Mouse (Mus musculus) Patski (cell line): ENCODE results near the gene Itch. TPM values are rescaled to one million over a fixed set of nuclear protein-coding genes. Genes with fewer than 3 reads are reported as not detected.
A peak's percentile ranks its signal among the peaks of the same experiment; 100 is the strongest.

Source experiments
- ATAC-seq: fragments of 100-300 bp; one replicate; pipeline ENCODE4 v1.8.0; 2021
- CTCF ChIA-PET: fragments of 350-600 bp; sonication (Branson Sonifier 250); formaldehyde crosslinking; loops from one replicate; lab custom pipeline; 2022; ENCODE audit warnings: inconsistent platforms; lab: Charles Lee
- POLR2A ChIA-PET: fragments of 350-600 bp; sonication (Branson Sonifier 250); formaldehyde crosslinking; loops from one replicate; lab custom pipeline; 2022; ENCODE audit warnings: antibody characterized with exemption, inconsistent platforms; lab: Charles Lee
- DNase-seq: peaks from one replicate; pipeline ENCODE4 v3.0.0-alpha.2; 2011; ENCODE audit warnings: low read depth, low spot score
- H3K27me3 ChIP-seq: fragments of 371-371 bp; one replicate; pipeline ENCODE4 v1.5.1; 2021
- CTCF ChIP-seq: fragments of 100-300 bp; IDR thresholded peaks from one replicate; pipeline ENCODE4 v1.5.1; 2021
- in situ Hi-C: fragments of 300-500 bp; cut with MboI; formaldehyde crosslinking; loops from 3 replicates; pipeline ENCODE4 v1.11.1; 2018; ENCODE audit warnings: low pct_unique_long_range_greater_than_20kb, mixed read lengths
- polyA plus RNA-seq: library from polyadenylated mRNA; unstranded; gene quantifications from one replicate; pipeline ENCODE4 v1.2.3, GENCODE M21; 2021

Gene Itch
- polyA plus RNA-seq, 1 experiment from 2014 or later: 51.0 TPM

GRCm38 (mm10) chr2:155246231-155246630, 112.9 kb downstream of the Itch start:
- H3K27me3 ChIP-seq: no peaks in the 10 kb centered on the region
- CTCF ChIA-PET: no interaction called here
- in situ Hi-C loops: no loop called here
- no peak for TF ChIP-seq CTCF
- DNase-seq (no peak), ATAC-seq (no peak)
- POLR2A ChIA-PET: no interaction called here

DNA sequence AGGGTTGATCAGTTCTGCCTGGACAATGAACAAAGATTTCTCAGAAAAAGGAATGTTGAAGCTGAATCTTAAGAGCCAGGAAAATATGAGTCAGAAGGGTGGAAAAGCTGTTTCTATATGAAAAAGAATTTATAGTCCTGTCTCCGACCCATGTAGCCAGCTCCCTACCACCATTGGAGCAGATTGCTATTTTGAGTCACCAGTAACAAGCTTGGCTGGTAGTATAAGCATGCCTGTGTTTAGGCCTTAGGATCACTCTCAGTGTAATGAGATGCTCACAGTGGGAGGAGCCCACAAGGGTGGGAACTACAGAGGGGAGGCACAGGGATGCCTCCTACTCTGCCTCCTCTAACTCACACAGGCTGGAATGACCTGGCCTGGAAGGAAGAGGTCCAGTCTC, 114.9 kb downstream of the Itch start:
- no peaks in the 10 kb centered on the region for H3K27me3 ChIP-seq
- POLR2A ChIA-PET: no interaction called here
- no peak for ATAC-seq
- CTCF ChIA-PET: interaction anchor here (1.4 to 1.8 kb wide), 2 partner anchors 13 to 25 kb away, joined by 3 to 4 read pairs; no protein-coding TSS in a partner anchor
- DNase-seq: no peak
- in situ Hi-C loops: no loop called here
- no peak for TF ChIP-seq CTCF

- ATAC-seq (no peak), DNase-seq (no peak)
- no peaks in the 10 kb centered on the region for H3K27me3 ChIP-seq
- in situ Hi-C loops: no loop called here
- CTCF ChIA-PET: interaction anchor here (1.0 to 1.8 kb wide), 3 partner anchors 11 to 26 kb away, joined by 3 to 4 read pairs (median 3); no protein-coding TSS in a partner anchor
- POLR2A ChIA-PET: no interaction called here
- TF ChIP-seq CTCF: peak; percentile 49
Observed at GRCm38 (mm10) chr2:155248718-155249117, 115.4 kb downstream of the Itch start.

DNA sequence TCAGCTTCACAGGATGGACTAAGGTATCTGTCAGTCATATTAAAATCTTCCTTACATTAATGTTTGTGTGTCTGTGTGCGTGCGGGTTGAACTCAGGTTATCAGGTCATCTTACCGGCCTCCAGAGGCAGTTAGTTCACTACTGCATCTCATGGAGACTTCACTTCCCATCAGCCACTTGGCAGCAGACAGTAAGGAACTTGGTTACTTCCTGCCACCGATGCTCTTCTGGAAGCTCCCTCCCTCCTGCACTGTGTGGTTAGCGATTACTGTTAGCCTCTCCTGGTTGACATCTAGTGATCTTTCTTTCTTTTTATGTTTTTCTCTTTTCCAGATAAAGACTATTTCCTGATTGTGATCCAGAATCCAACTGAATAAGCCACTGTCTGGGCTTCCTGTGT, 116.3 kb downstream of the Itch start:
- POLR2A ChIA-PET: interaction anchor here (0.6 kb wide), 1 partner anchor 51 kb away, joined by 5 read pairs; no protein-coding TSS in a partner anchor
- no peak for TF ChIP-seq CTCF
- ATAC-seq: no peak

GRCm38 (mm10) chr2:155265526-155265925, 132.2 kb downstream of the Itch start:
- TF ChIP-seq CTCF: no peak
- H3K27me3 ChIP-seq: no peaks in the 10 kb centered on the region
- in situ Hi-C loops: no loop called here
- POLR2A ChIA-PET: no interaction called here
- CTCF ChIA-PET: interaction anchor here (1.3 kb wide), 1 partner anchor 15 kb away, joined by 3 read pairs; no protein-coding TSS in a partner anchor
- DNase-seq (no peak), ATAC-seq (no peak)

More for the DNA sequence above, 116.3 kb downstream of the Itch start:
- no peaks in the 10 kb centered on the region for H3K27me3 ChIP-seq
- DNase-seq: no peak
- CTCF ChIA-PET: interaction anchor here (0.7 to 1.0 kb wide), 2 partner anchors 12 to 15 kb away, joined by 3 read pairs; no protein-coding TSS in a partner anchor
- in situ Hi-C loops: no loop called here

DNA sequence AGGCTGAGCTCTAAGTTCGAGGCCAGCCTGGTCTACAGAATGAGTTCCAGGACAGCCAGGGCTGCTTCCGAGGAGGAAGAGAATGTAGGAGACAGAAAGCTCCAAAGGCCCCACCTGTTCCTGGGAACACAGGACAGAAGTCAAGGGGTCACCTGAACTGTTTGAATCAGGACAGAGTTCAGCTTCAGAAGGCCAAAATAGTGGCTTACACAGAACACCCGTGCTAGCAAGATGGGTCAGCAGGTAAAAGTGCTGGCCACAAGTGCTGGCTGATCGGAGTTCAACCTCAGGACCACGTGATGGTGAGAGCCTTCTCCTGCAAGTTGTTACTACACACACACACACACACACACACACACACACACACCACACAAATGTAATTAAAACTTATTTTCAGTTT, 133.6 kb downstream of the Itch start:
- no peaks in the 10 kb centered on the region for H3K27me3 ChIP-seq
- DNase-seq (no peak), ATAC-seq (no peak)
- in situ Hi-C loops: no loop called here
- no peak for TF ChIP-seq CTCF
- ChIA-PET POLR2A (no interaction called here), CTCF (no interaction called here)

DNA sequence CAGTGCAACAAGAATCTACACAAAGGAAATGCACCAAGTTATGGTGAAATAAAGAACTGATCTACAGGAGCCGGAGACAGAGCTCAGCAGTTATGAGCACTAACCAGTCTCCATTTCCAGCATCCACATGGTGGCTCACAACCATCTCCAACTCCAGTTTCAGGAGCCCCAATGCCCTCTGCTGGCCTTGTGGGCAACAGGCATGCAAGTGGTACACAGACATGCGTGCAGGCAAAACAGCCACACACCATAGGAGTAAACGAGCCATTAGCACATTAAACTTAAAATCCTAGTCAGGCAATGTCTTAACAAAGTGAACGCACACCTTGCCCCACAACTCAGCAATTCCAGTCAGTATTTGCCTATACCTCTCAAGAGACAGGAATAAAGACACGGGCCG, 138.6 kb downstream of the Itch start:
- no peak for TF ChIP-seq CTCF

GRCm38 (mm10) chr2:155272396-155273170, 139.3 kb downstream of the Itch start:
- ChIA-PET CTCF (no interaction called here), POLR2A (no interaction called here)
- no peak for ATAC-seq
- TF ChIP-seq CTCF: no peak
- no peak for DNase-seq
- no peaks in the 10 kb centered on the region for H3K27me3 ChIP-seq
- in situ Hi-C loops: no loop called here

More for the DNA sequence above, 138.6 kb downstream of the Itch start:
- H3K27me3 ChIP-seq: no peaks in the 10 kb centered on the region
- CTCF ChIA-PET: no interaction called here
- ATAC-seq (no peak), DNase-seq (no peak)
- POLR2A ChIA-PET: no interaction called here
- in situ Hi-C loops: no loop called here

DNA sequence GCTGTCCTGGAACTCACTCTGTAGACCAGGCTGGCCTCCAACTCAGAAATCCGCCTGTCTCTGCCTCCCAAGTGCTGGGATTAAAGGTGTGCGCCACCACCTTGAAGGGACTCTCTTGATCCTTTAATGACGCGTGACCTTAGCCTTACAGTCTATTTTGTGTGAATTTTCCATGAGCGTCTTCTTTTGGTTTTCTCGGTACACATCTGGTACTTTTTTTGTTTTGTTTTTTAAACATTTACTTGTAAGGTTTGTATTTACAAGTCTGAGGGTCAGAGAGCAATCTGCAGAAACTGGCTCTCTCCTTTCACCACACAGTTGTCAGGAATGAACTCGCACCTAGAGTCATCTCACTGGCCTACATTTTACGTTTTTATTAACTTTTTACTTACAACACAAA, 140.3 kb downstream of the Itch start:
- no peaks in the 10 kb centered on the region for H3K27me3 ChIP-seq
- TF ChIP-seq CTCF: no peak
- DNase-seq (no peak), ATAC-seq (no peak)
- in situ Hi-C loops: no loop called here
- ChIA-PET CTCF (no interaction called here), POLR2A (no interaction called here)

DNA sequence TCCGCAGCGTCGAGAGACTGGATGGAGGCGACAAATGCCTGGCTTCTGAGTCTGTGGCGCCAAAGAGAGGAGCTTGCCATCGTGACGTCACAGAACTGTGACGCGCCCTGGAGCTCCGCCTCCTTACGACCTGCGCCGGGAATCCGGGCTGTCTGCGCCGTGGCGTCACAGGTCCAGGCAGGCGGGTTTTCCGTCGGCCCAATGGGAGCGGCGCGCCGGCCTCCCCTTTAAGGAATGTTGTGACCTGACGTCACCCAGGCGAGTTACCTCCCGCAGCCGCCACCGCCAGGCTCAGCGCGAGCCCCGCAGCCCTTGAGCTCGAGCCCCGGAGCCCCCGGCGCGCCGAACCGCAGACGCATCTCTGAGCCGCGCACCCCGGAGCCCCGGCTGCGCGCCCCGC, 142.9 kb downstream of the Itch start, which contains the start of gene Map1lc3a:
Map1lc3a (plus strand) TSS at position 103 of the 400 bp plus-strand sequence.
- ATAC-seq: peak; percentile 77
- in situ Hi-C loops: no loop called here
- TF ChIP-seq CTCF: no peak
- DNase-seq: peak; percentile 54
- POLR2A ChIA-PET: interaction anchor here (0.9 to 1.0 kb wide), 2 partner anchors 15 to 106 kb away, joined by 4 read pairs; no protein-coding TSS in a partner anchor
- CTCF ChIA-PET: no interaction called here
- no peaks in the 10 kb centered on the region for H3K27me3 ChIP-seq

Other genes starting within 250 kb of the Itch start
- 175 TPM for gene Eif2s2, start 240.6 kb upstream of the Itch start, polyA plus RNA-seq
- 0.10 TPM for gene Gm14226, start 115.2 kb upstream of the Itch start, polyA plus RNA-seq
- 6.3 TPM for gene Ahcy, start 59.0 kb upstream of the Itch start, polyA plus RNA-seq
- 316 TPM for gene Dynlrb1, start 103.0 kb downstream of the Itch start, polyA plus RNA-seq
- 128 TPM for gene Map1lc3a, start 142.8 kb downstream of the Itch start, polyA plus RNA-seq
- 50.3 TPM for gene Pigu, start 223.9 kb downstream of the Itch start, polyA plus RNA-seq
- gene Trp53inp2, start 247.6 kb downstream of the Itch start, polyA plus RNA-seq: 140 TPM